Mouse (Mus musculus) lung, postnatal 0 days (tissue): ENCODE data around the gene Zscan25. TPM values are rescaled to one million over a fixed set of nuclear protein-coding genes. Genes with fewer than 3 reads are reported as not detected.
"Not testable (repeated sequence)": the region's sequence is repeated elsewhere in the genome, so short reads cannot be mapped to it uniquely, and the experiment has no call there.

Source experiments
- ATAC-seq: fragments of 200-750 bp; cut with Nextera tagmentation; 2 replicates; pipeline ENCODE4 v1.8.0; 2017; ENCODE audit warnings: moderate library complexity
- DNase-seq: peaks from one replicate; pipeline ENCODE4 v3.0.0-alpha.2; 2016; ENCODE audit warnings: low spot score
- H3K27ac ChIP-seq: fragments of 300-500 bp; sonication (generic); 2 replicates; pipeline ENCODE4 v1.5.1; 2014; ENCODE audit warnings: antibody characterized with exemption, mild to moderate bottlenecking, low read length, mixed read lengths
- H3K27me3 ChIP-seq: fragments of 300-500 bp; sonication (generic); replicated peaks from 2 replicates; pipeline ENCODE4 v1.6.1; 2014; ENCODE audit warnings: low read length, mixed read lengths; ENCODE audit not compliant: insufficient read depth
- H3K36me3 ChIP-seq: fragments of 300-500 bp; sonication (generic); 2 replicates; pipeline ENCODE4 v1.6.1; 2014; ENCODE audit warnings: low read length, mixed read lengths; ENCODE audit not compliant: insufficient read depth
- H3K4me1 ChIP-seq: fragments of 300-500 bp; sonication (generic); 2 replicates; pipeline ENCODE4 v1.6.1; 2014; ENCODE audit warnings: antibody characterized with exemption, low read depth, low read length, mixed read lengths; ENCODE audit not compliant: insufficient read depth
- H3K4me2 ChIP-seq: fragments of 300-500 bp; sonication (generic); replicated peaks from 2 replicates; pipeline ENCODE4 v1.6.1; 2014; ENCODE audit warnings: low read depth, mild to moderate bottlenecking, low read length, moderate library complexity, mixed read lengths
- H3K4me3 ChIP-seq: fragments of 300-500 bp; sonication (generic); 2 replicates; pipeline ENCODE4 v1.5.1; 2014; ENCODE audit warnings: low read depth, low read length
- H3K9ac ChIP-seq: fragments of 300-500 bp; sonication (generic); replicated peaks from 2 replicates; pipeline ENCODE4 v1.6.1; 2014; ENCODE audit warnings: low read depth, mild to moderate bottlenecking
- H3K9me3 ChIP-seq: fragments of 300-500 bp; sonication (generic); 2 replicates; pipeline ENCODE4 v1.6.1; 2016; ENCODE audit warnings: low read length, mixed read lengths
- CTCF ChIP-seq: IDR thresholded peaks from 2 replicates; pipeline ENCODE4 v1.5.1; 2016; ENCODE audit warnings: antibody characterized with exemption, mild to moderate bottlenecking
- EP300 ChIP-seq: IDR thresholded peaks from 2 replicates; pipeline ENCODE4 v1.6.1; 2016; ENCODE audit warnings: antibody characterized with exemption, mild to moderate bottlenecking, control low read depth
- WGBS: fragments of 180-500 bp; shearing (Covaris S2); extraction: QIAGEN DNeasy Blood & Tissue Kit; methylation state at CpG from one replicate; pipeline ENCODE4 v1.1.7; 2014; 5-methylcytosine and 5-hydroxymethylcytosine counted together
- polyA plus RNA-seq: library from polyadenylated mRNA; unstranded; fragments of >200 nt; fragmentation: Nextera tagmentation; extraction: Ambion mirVana; gene quantifications from 2 replicates; pipeline ENCODE4 v1.2.1, GENCODE M21; 2015

The Zscan25 gene
- polyA plus RNA-seq, 1 experiment from 2014 or later: 0.54 TPM

DNA sequence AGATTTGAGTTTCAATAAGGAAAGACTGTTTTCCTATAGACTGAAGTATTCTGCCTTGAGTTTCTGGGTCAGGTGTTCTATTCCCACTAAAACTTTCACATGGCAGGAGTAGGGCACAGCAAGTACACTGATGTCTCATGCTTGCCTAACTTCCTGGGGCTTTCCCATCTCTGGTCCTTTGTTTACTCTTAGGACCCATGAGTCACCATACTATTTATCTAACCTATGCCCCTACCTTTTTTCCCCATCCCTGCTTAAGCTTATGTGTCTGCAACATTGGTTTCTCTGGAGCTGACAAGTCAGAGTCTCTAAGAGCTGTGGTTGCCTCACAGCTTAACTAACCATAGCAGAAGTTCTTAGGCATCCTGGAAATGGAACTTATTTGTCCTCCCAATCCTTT, 33.5 kb downstream of the Zscan25 start:
- no peak for ATAC-seq

DNA sequence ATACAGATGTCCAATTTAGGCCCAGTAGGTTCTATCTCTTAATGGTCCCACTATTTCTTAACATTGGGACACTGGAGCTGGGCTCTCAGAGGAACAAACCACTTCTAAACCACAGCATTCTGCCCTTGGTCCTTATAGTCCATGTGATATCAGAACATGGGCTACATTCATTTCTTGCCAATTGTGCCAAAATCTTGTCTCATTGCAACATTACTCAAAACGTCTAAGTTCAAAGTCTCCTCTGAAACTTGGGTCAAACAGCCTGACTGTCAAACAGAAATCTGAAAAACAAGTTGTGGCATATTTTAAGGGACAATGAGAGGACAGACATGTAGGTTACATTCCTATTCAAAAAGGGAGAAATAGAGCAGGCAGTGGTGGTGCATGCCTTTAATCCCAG, 36.8 kb downstream of the Zscan25 start:
- no peak for DNase-seq
- no peak for TF ChIP-seq EP300
- TF ChIP-seq CTCF: no peak
- Histone ChIP-seq H3K36me3 (no peaks in the 10 kb centered on the region), H3K9me3 (no peaks in the 10 kb centered on the region), H3K4me3 (no peak overlapping the region), H3K9ac (no peak overlapping the region), H3K4me2 (no peak overlapping the region), H3K27me3 (no peaks in the 10 kb centered on the region), H3K4me1 (no peaks in the 10 kb centered on the region), H3K27ac (no peak overlapping the region)
- WGBS: 82% methylated on average over 1 of the region's 1 CpGs
- no peak for ATAC-seq

More for the DNA sequence above, 33.5 kb downstream of the Zscan25 start:
- Histone ChIP-seq H3K9me3 (no peaks in the 10 kb centered on the region), H3K4me2 (no peak overlapping the region), H3K27ac (no peak overlapping the region), H3K4me3 (no peak overlapping the region), H3K9ac (no peak overlapping the region), H3K36me3 (no peaks in the 10 kb centered on the region), H3K4me1 (no peaks in the 10 kb centered on the region), H3K27me3 (no peaks in the 10 kb centered on the region)
- no peak for DNase-seq
- no peak for TF ChIP-seq EP300

DNA sequence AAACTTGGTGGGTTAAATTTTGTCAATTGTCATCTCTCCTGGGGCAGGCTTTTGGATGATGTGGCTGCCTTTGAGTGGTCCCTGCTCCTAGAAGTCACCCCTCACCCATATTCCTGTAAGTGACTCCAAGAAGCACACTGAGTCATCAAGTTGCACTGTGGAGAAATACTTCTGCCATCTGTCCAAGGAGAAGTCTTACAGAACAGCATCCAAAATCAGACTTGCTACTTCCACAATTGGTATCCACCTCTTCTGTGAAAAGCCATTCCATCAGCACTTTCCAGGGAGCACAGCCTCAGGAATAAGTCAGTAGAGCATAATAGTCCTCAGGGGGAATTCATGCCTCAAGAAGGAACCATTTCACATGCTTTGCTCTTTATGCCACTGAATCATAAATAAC, 58.5 kb downstream of the Zscan25 start:
- not testable (repeated sequence) for DNase-seq, H3K27ac ChIP-seq, H3K4me1 ChIP-seq, H3K27me3 ChIP-seq, H3K36me3 ChIP-seq, H3K4me3 ChIP-seq, H3K9ac ChIP-seq, ATAC-seq, H3K4me2 ChIP-seq, H3K9me3 ChIP-seq

Other genes with a start within 250 kb of the Zscan25 start
- gene Gm4871, start 247.7 kb upstream of the Zscan25 start, polyA plus RNA-seq: not detected in 2 replicates
- 0.56 and 0.73 TPM in 2 replicates for gene 1700018F24Rik, start 237.5 kb upstream of the Zscan25 start, polyA plus RNA-seq
- 127 and 129 TPM in 2 replicates for gene Arpc1a, start 196.7 kb upstream of the Zscan25 start, polyA plus RNA-seq
- not detected in 2 replicates for gene Kpna7, start 196.5 kb upstream of the Zscan25 start, polyA plus RNA-seq
- gene Arpc1b, start 166.3 kb upstream of the Zscan25 start, polyA plus RNA-seq: 451 and 467 TPM in 2 replicates
- gene Pdap1, start 140.3 kb upstream of the Zscan25 start, polyA plus RNA-seq: 47.9 and 51.1 TPM in 2 replicates
- 152 TPM in 2 replicates for gene Bud31, start 140.1 kb upstream of the Zscan25 start, polyA plus RNA-seq
- gene Ptcd1, start 113.4 kb upstream of the Zscan25 start, polyA plus RNA-seq: 12.0 and 13.0 TPM in 2 replicates
- gene Cpsf4, start 113.3 kb upstream of the Zscan25 start, polyA plus RNA-seq: 22.9 and 25.9 TPM in 2 replicates
- gene Atp5j2, start 88.4 kb upstream of the Zscan25 start, polyA plus RNA-seq: 374 and 396 TPM in 2 replicates
- 13.0 and 13.9 TPM in 2 replicates for gene Zkscan14, start 78.6 kb upstream of the Zscan25 start, polyA plus RNA-seq
- gene Zkscan5, start 75.9 kb upstream of the Zscan25 start, polyA plus RNA-seq: 7.5 and 8.1 TPM in 2 replicates
- 27.6 and 32.1 TPM in 2 replicates for gene Zfp655, start 48.8 kb upstream of the Zscan25 start, polyA plus RNA-seq
- gene Cyp3a57, start 64.8 kb downstream of the Zscan25 start, polyA plus RNA-seq: not detected in 2 replicates
- gene Cyp3a16, start 189.2 kb downstream of the Zscan25 start, polyA plus RNA-seq: not detected in 2 replicates